Mouse (Mus musculus) cerebellum, adult 2 months (tissue): ENCODE measurements around the gene Zzz3.

Experiments used
- CTCF ChIP-seq: fragments of 200-500 bp; IDR thresholded peaks from 2 replicates; pipeline ENCODE4 v1.5.1; 2011; ENCODE audit warnings: low read depth, mild to moderate bottlenecking, control low read depth, low read length, moderate library complexity, borderline replicate concordance; ENCODE audit not compliant: insufficient read depth
- POLR2A ChIP-seq: fragments of 200-500 bp; IDR thresholded peaks from 2 replicates; pipeline ENCODE4 v1.6.1; 2011; ENCODE audit warnings: low read length, control low read depth, borderline replicate concordance; ENCODE audit not compliant: insufficient read depth

DNA sequence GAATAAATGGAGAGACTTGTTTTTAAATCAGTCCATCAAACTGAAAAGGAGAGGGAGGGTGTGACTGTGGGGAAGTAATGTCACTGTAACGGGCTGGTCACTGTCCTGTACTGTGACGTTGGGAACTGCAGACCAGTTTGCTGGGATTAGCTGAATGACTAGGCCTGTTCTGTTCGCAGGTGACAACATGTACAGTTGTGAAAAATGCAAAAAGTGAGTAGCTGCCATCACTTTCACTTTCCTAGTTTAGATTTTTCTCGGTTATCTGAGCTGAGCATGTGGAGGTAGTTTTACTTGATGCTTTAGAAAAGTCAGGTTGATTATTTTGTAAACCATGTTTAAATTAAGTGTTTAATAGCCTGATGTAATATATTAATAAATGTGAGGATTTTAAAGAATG lies 19.2 kb upstream of the Zzz3 start:
- TF ChIP-seq CTCF = no peak
- no peak for TF ChIP-seq POLR2A
